Mouse (Mus musculus): ENCODE results near the gene Cdr2.

Cdr2 gene

GRCm38 (mm10) chr7:120980931-120981924 is 884 bp downstream of the Cdr2 start:
- ChIA-PET CTCF (no interaction called here), POLR2A (interaction anchor here in 3 of 4 experiments (1.2 to 3.3 kb wide), 11 partner anchors 10 to 286 kb away, joined by 3 to 27 read pairs (median 4); partner anchors contain the start of genes Mettl9 (in 1 of the 3) and Polr3e (in 1 of the 3))

GRCm38 (mm10) chr7:120980041-120980440 is 2.1 kb downstream of the Cdr2 start:
- POLR2A ChIA-PET, result interaction anchor here in 1 of 4 experiments (1.3 to 1.5 kb wide), 2 partner anchors 13 to 37 kb away, joined by 3 to 4 read pairs; no protein-coding TSS in a partner anchor
- CTCF ChIA-PET, result no interaction called here

- POLR2A ChIA-PET, result interaction anchor here in 3 of 4 experiments (0.5 to 2.1 kb wide), 5 partner anchors 10 to 86 kb away, joined by 3 to 6 read pairs (median 4); no protein-coding TSS in a partner anchor
- CTCF ChIA-PET, result interaction anchor here in 1 of 4 experiments (0.6 kb wide), 1 partner anchor 80 kb away, joined by 7 read pairs; no protein-coding TSS in a partner anchor
Measured at GRCm38 (mm10) chr7:120977063-120977462, 5.0 kb downstream of the Cdr2 start.

- POLR2A ChIA-PET, result interaction anchor here in 1 of 4 experiments (0.6 to 2.6 kb wide), 4 partner anchors 9 to 19 kb away, joined by 3 to 8 read pairs (median 7); partner anchors contain the start of genes Cdr2 and Mfsd13b
Measured at GRCm38 (mm10) chr7:120974001-120974400, 8.1 kb downstream of the Cdr2 start.

DNA sequence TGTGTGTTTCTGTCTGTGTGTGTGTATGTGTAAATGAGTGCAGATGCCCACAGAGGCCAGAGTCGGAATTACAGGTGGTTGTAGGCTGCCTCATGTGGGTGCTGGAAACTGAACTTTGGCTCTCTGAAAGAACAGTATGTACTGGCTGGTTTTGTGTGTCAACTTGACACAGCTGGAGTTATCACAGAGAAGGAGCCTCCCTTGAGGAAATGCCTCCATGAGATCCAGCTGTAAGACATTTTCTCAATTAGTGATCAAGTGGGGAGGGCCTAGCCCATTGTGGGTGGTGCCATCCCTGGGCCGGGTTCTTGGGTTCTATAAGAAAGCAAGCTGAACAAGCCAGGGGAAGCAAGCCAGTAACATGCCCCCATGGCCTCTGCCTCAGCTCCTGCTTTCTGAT is 9.6 kb downstream of the Cdr2 start:
- CTCF ChIA-PET, result interaction anchor here in 3 of 4 experiments (0.5 to 0.7 kb wide), 4 partner anchors 149 to 560 kb away, joined by 3 read pairs; no protein-coding TSS in a partner anchor
- POLR2A ChIA-PET, result interaction anchor here in 3 of 4 experiments (0.8 to 0.9 kb wide), 3 partner anchors 10 to 16 kb away, joined by 3 to 6 read pairs (median 5); partner anchors contain the start of genes Mfsd13b (in 2 of the 3) and Cdr2 (in 1 of the 3)

More at GRCm38 (mm10) chr7:120974001-120974400, 8.1 kb downstream of the Cdr2 start:
- CTCF ChIA-PET, result no interaction called here

- POLR2A ChIA-PET, result interaction anchor here in 2 of 4 experiments (0.6 to 2.1 kb wide), 2 partner anchors 9 to 12 kb away, joined by 3 to 9 read pairs; partner anchors contain the start of genes Cdr2 (in 1 of the 2) and Mfsd13b (in 1 of the 2)
- CTCF ChIA-PET, result no interaction called here
Measured at GRCm38 (mm10) chr7:120970112-120970511, 12.0 kb downstream of the Cdr2 start.

DNA sequence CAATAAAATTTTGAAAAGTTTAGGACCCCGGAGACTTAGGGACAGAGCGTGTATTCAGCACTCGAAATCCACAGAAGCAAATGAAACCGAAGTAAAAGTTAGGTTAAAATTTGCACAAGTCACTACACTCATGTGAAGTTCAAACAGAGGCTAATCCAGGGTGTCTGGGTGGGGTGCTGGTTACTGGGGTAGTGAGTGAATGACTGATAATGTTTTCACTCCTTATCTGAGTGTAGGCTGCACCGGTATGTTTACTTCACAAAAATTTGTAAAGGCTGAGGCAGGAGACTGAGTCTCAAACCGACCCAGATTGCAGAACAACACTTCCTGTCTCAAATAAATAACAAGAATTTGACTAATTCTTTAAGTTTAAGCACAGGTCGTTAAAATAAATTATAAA is 12.9 kb downstream of the Cdr2 start:
- ChIA-PET POLR2A (no interaction called here), CTCF (no interaction called here)

GRCm38 (mm10) chr7:120963126-120963525 is 19.0 kb downstream of the Cdr2 start:
- ChIA-PET POLR2A (interaction anchor here in 2 of 4 experiments (1.1 to 1.6 kb wide), 4 partner anchors 13 to 19 kb away, joined by 3 to 4 read pairs (median 3); partner anchors contain the start of genes Mfsd13b (in 2 of the 2) and Cdr2 (in 1 of the 2)), CTCF (interaction anchor here in 1 of 4 experiments (1.2 kb wide), 1 partner anchor 137 kb away, joined by 3 read pairs; no protein-coding TSS in a partner anchor)

DNA sequence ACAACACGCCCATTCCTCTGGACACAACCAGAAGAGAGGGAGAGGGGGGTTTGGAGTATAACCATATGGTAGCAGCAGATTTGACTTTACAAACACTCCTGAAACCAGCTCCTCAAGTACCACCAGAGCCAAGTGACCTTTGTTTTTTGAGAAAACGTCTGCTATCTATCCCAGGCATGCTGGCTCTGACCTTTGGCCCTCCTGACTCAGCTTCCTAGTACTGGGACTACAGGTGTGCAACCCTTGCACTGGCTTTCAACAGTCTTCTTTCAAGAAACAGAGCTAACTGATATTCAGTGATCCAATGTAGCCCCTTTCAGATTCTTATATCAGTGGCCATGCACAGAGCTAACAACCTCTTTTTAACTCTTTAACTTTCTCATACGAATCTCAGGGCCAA is 20.2 kb downstream of the Cdr2 start:
- POLR2A ChIA-PET, result interaction anchor here in 3 of 4 experiments (1.1 to 1.6 kb wide), 6 partner anchors 11 to 38 kb away, joined by 3 to 8 read pairs (median 4); partner anchors contain the start of genes Mfsd13b (in 3 of the 3) and Cdr2 (in 1 of the 3)
- CTCF ChIA-PET, result no interaction called here

DNA sequence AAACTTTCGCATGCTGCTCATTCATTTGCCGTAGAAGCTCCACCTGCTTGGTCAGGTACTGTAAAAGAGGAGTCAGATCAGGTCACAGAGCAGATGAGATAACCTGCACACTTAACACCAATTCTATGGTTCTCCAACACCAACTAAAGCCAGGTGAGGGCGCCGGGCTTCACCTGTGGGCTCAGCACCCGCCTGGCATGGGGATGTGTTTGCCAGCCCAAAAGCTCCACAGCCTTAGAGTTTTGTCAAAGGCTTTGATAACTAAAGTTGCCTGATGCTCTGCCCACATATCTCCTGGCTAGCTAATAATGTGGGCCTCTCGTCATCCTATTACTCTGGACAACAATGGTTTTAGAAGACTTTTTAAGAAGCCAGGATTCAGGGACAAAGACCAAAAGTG is 21.5 kb downstream of the Cdr2 start:
- POLR2A ChIA-PET, result interaction anchor here in 2 of 4 experiments (0.7 to 1.8 kb wide), 7 partner anchors 12 to 1209 kb away, joined by 3 to 7 read pairs (median 4); no protein-coding TSS in a partner anchor
- CTCF ChIA-PET, result interaction anchor here in 3 of 4 experiments (0.6 to 0.7 kb wide), 3 partner anchors 20 to 382 kb away, joined by 5 to 10 read pairs (median 8); no protein-coding TSS in a partner anchor

DNA sequence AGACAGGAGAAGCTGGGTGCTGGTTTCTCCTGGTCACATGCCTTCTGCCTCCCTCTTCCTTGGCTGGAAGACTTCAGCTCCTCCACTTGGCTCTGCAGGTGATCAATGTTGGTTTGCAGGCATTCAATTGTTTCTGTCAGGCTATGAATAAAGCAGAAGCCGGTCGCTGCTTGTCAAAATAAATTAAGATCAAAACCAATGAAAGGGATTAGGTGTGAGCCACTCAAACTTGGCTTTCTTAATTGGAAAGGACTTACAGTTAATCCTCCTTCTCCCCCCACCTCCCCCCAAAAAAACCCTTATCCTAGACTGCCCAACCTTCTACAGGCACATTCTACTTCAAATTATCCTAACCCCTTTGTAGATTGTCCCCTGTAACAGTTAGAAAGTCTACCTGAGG is 22.0 kb downstream of the Cdr2 start:
- ChIA-PET POLR2A (interaction anchor here in 2 of 4 experiments (0.7 to 1.8 kb wide), 4 partner anchors 11 to 1209 kb away, joined by 3 to 4 read pairs (median 4); no protein-coding TSS in a partner anchor), CTCF (interaction anchor here in 1 of 4 experiments (0.7 kb wide), 1 partner anchor 381 kb away, joined by 5 read pairs; no protein-coding TSS in a partner anchor)

DNA sequence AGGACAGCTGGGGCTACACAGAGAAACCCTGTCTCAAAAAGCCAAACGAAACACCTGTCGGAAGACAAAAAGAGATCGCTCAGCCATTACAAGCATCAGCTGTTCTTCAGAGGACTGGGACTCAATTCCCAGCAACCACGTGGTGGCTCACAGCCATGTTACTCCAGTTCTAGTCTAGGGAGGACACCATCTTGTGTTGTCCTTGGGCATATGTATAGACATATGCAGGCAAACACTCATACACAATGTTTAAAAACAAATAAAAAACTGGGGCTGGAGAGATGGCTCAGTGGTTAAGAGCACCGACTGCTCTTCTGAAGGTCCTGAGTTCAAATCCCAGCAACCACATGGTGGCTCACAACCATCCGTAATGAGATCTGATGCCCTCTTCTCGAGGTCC is 28.5 kb downstream of the Cdr2 start:
- CTCF ChIA-PET, result interaction anchor here in 3 of 4 experiments (0.6 to 1.1 kb wide), 3 partner anchors 18 to 1991 kb away, joined by 3 read pairs; no protein-coding TSS in a partner anchor

DNA sequence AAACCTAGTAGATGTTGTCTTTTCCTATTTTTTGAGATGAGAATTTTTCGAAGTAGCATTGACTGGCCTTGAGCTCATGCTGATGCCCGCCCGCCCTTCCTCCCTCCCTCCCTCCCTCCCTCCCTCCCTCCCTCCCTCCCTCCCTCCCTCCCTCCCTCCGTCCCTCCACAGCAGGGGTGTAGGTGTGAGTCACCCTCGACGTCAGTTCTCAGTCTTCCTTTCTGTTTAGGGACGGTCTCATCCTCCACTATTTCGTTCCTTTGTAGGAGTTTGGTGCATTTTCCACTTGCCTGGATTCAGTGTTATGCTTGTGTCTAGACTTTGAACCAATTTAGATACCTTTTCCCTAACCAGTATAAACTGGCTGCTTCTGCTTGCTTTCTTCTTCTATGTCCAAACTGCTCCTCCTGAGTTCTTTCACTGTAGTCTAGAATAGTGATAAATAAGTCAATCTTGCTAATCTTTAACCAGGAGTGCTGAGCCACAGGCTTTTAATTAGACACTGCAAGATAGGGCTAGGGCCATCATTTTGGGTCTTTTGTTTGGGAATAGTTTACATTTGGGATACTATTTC is 38.1 kb downstream of the Cdr2 start:
- POLR2A ChIA-PET, result interaction anchor here in 2 of 4 experiments (0.5 to 1.8 kb wide), 10 partner anchors 9 to 231 kb away, joined by 3 to 5 read pairs (median 4); partner anchors contain the start of genes Cdr2 (in 1 of the 2), Mettl9 (in 1 of the 2) and Mfsd13b (in 1 of the 2)
- CTCF ChIA-PET, result interaction anchor here in 3 of 4 experiments (0.6 to 1.9 kb wide), 6 partner anchors 9 to 109 kb away, joined by 3 to 8 read pairs (median 4); no protein-coding TSS in a partner anchor

More for the DNA sequence above, 28.5 kb downstream of the Cdr2 start:
- POLR2A ChIA-PET, result interaction anchor here in 2 of 4 experiments (0.6 kb wide), 2 partner anchors 159 to 1032 kb away, joined by 3 to 4 read pairs; no protein-coding TSS in a partner anchor

GRCm38 (mm10) chr7:120942506-120942905 is 39.6 kb downstream of the Cdr2 start:
- ChIA-PET POLR2A (interaction anchor here in 3 of 4 experiments (0.6 to 1.8 kb wide), 9 partner anchors 8 to 256 kb away, joined by 3 to 5 read pairs (median 3); partner anchors contain the start of genes Cdr2 (in 1 of the 3), Mfsd13b (in 1 of the 3) and Polr3e (in 1 of the 3)), CTCF (interaction anchor here in 2 of 4 experiments (0.8 to 1.9 kb wide), 2 partner anchors 8 kb away, joined by 4 to 8 read pairs; no protein-coding TSS in a partner anchor)

GRCm38 (mm10) chr7:120941214-120941613 is 40.9 kb downstream of the Cdr2 start:
- ChIA-PET POLR2A (interaction anchor here in 2 of 4 experiments (0.7 to 1.7 kb wide), 4 partner anchors 10 to 97 kb away, joined by 3 to 4 read pairs (median 4); no protein-coding TSS in a partner anchor), CTCF (interaction anchor here in 1 of 4 experiments (0.5 to 0.6 kb wide), 2 partner anchors 37 to 77 kb away, joined by 3 to 4 read pairs; no protein-coding TSS in a partner anchor)

GRCm38 (mm10) chr7:120940343-120940742 is 41.8 kb downstream of the Cdr2 start:
- POLR2A ChIA-PET, result interaction anchor here in 2 of 4 experiments (1.0 to 1.7 kb wide), 6 partner anchors 8 to 96 kb away, joined by 3 to 4 read pairs (median 4); partner anchors contain the start of gene Polr3e (in 1 of the 2)
- CTCF ChIA-PET, result interaction anchor here in 2 of 4 experiments (0.5 to 0.6 kb wide), 2 partner anchors 21 to 76 kb away, joined by 3 to 10 read pairs; no protein-coding TSS in a partner anchor

- ChIA-PET POLR2A (interaction anchor here in 2 of 4 experiments (0.5 to 1.1 kb wide), 3 partner anchors 44 to 94 kb away, joined by 3 to 4 read pairs (median 3); partner anchors contain the start of genes Cdr2 (in 1 of the 2) and Mfsd13b (in 1 of the 2)), CTCF (interaction anchor here in 1 of 4 experiments (0.9 kb wide), 1 partner anchor 21 kb away, joined by 4 read pairs; the partner anchor contains the start of gene Polr3e)
Measured at GRCm38 (mm10) chr7:120938206-120938605, 43.9 kb downstream of the Cdr2 start.
